Mouse (Mus musculus) B cell, adult (primary cell): ENCODE results near the gene Pla2g2c. TPM values are rescaled to one million over a fixed set of nuclear protein-coding genes. Genes with fewer than 3 reads are reported as not detected.

Source experiments
- total RNA-seq: library from RNA; stranded (reverse); gene quantifications from 4 replicates; pipeline ENCODE4 v1.2.4, GENCODE M21; 2023; ENCODE audit not compliant: inconsistent age

The Pla2g2c gene
- not detected in 4 replicates for total RNA-seq

GRCm38 (mm10) chr4:138724354-138725126 lies at the start of gene Pla2g2c:
Pla2g2c (plus strand) TSS chr4:138724792.

GRCm38 (mm10) chr4:138737031-138737430 lies 12.4 kb downstream of the Pla2g2c start, which contains the start of gene Ubxn10:
Ubxn10 (minus strand) TSS chr4:138737167.

GRCm38 (mm10) chr4:138757416-138757815 lies 32.8 kb downstream of the Pla2g2c start, which contains the start of gene Pla2g2f:
Pla2g2f (minus strand) TSS chr4:138757626.

GRCm38 (mm10) chr4:138775435-138775834 lies 50.8 kb downstream of the Pla2g2c start, which contains the start of gene Pla2g2d:
Pla2g2d (plus strand) TSS chr4:138775735.

Other genes with a start within 250 kb of the Pla2g2c start
- not detected in 4 replicates for gene Vwa5b1, start 88.9 kb upstream of the Pla2g2c start, total RNA-seq
- gene Ubxn10, start 12.4 kb downstream of the Pla2g2c start, total RNA-seq, result not detected in 4 replicates
- gene Pla2g2f, start 32.8 kb downstream of the Pla2g2c start, total RNA-seq, result not detected in 4 replicates
- gene Pla2g2d, start 50.9 kb downstream of the Pla2g2c start, total RNA-seq, result 0.32 TPM in 1 of 4 replicates, not detected in the others
- 0.57 TPM in 1 of 4 replicates, not detected in the others for gene Pla2g5, start 138.7 kb downstream of the Pla2g2c start, total RNA-seq
- not detected in 4 replicates for gene Gm13030, start 149.2 kb downstream of the Pla2g2c start, total RNA-seq
- not detected in 4 replicates for gene Pla2g2e, start 153.2 kb downstream of the Pla2g2c start, total RNA-seq
- gene Otud3, start 189.2 kb downstream of the Pla2g2c start, total RNA-seq, result 6.8 to 10.7 TPM (median 8.2 TPM) in 4 replicates
- gene Rnf186, start 242.3 kb downstream of the Pla2g2c start, total RNA-seq, result not detected in 4 replicates
- 33.6 to 40.4 TPM (median 35.9 TPM) in 4 replicates for gene Tmco4, start 248.1 kb downstream of the Pla2g2c start, total RNA-seq